Mouse (Mus musculus): ENCODE results near the gene Sat1.

The Sat1 gene

DNA sequence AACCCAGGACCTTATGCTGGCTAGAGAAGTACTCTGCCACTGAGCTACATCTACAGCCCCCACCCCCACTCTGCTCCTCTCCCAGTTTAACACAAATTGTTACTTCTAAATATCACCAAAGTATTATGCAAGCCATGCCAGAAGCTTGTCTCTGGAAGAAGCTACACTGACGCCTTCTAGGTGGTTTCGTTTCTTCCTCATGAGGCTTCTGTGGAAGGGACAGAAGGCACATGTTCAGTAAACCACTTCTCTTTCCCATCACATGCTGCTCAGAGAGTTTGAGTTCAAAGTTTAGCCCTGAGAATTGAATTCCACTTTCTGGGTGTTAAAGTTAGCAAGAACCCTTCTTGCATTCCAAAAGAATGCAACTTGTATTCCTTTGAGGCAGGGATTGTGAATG, 39.0 kb downstream of the Sat1 start:
- TF ChIP-seq GATA4 (IDR thresholded peaks at IDR 0.05; ENCODE audit: insufficient replicate concordance, low read length) = no peak

DNA sequence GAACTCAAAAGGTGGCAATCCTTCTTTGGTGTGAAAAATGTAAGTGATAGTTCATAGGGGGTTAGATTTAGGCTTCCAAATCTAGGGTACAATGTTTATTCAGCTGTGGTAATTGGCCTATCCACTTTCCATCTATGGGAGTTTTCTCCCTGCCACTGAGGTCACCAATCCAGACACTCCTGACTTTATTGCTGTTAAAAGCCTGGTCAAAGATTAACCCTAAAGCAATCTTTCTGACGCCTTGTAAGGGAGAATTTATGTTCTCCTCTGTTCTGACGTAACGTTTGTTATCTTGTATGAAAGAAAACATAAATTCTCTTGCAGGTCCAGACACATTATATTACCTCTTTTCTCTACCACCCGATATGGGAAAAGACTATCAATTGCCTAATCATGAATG, 40.7 kb downstream of the Sat1 start:
- TF ChIP-seq GATA4 (IDR thresholded peaks at IDR 0.05; ENCODE audit: insufficient replicate concordance, low read length) = no peak

DNA sequence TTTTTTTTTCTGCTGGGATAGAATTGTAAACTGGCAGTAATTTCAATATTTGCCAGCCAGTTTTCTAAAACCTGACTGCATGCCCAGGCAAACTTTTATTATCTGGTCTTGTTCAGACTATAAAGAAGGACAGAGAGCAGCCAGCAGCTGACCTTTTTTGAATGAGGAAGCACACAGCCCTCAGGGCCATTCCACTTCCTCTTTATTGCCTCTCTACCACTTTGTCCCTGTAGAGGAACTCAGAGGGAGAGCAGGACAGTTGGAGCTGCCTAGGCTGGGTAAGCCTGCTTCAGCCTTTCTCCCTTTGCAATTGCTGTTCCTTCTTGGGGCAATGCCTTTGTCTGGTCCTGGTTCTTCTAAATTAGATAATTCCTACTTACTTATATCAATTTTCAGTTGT, 43.9 kb downstream of the Sat1 start:
- TF ChIP-seq GATA4 (IDR thresholded peaks at IDR 0.05; ENCODE audit: insufficient replicate concordance, low read length) = no peak

DNA sequence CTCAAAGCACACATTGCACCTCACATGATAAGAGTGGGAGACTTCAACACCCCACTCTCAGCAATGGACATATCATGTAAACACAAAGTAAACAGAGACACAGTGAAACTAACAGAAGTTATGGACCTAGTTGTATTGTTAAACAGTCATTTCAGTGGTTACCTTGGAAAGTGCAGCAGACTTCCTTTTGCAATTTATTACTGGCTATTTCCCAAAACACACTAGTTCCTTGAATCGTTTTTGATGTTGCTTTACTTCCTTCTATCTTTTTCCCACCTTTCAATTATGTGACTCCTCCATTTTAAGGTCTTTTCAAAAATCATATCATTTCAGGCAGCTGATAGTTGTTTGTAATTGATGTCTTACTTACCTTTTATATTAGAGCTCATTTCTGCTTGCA, 44.5 kb downstream of the Sat1 start:
- no peak for TF ChIP-seq GATA4 (IDR thresholded peaks at IDR 0.05; ENCODE audit: insufficient replicate concordance, low read length)

DNA sequence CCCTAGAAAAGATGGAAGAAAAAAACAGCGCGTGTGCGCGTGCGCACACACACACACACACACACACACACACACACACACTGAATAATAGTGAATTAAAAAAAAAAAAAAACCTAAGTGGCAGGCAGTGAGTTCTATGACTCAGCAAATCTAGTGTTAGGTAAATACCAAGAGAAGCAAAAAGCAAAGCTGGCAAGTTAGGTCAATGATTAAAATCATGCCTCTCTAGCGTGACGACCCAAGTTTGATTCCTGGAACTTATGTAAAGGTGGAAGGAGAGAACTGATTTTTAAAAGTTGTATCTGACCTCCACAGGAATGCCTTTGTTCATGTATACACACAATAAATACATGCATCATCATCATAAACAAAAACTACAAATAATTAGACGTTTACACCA, 46.4 kb downstream of the Sat1 start:
- no peak for TF ChIP-seq GATA4 (IDR thresholded peaks at IDR 0.05; ENCODE audit: insufficient replicate concordance, low read length)

DNA sequence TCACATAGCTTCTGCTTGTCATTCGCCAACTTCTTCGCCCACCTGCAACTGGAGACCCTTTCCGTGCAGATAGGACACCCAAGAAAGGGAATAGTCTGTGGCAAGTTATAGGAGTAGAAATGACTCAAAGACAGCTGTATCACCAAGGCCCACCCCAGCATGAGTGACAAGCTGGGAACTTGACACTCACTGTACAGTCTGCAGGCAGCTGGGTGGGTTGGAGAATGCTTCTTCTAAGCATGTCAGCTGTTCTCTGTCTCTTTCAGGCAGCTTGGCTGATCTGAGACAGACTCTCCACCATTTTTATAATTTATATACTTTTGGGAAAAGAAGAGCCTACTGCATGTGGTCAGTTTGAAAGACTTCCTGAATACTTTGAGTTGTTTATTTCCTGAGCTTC, 48.6 kb downstream of the Sat1 start:
- TF ChIP-seq GATA4 (IDR thresholded peaks at IDR 0.05; ENCODE audit: insufficient replicate concordance, low read length) = no peak

DNA sequence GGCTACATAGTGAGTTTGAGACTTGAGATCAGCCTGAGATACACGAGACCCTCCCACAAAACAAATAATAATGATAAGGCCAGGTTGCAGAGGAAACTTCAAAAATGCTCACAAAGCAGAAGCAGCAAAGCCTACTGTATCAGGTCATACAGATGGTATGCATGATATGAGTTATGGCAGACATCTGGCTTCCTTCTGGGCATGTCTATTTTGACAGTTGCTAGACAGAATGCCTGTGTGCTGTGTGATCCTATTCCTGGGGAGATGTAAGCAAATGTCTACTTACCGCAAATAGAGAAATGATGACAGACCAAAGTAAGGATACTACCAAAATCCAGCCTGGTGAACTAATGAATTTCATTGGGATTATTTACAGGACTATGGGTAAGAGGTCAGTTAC, 49.9 kb downstream of the Sat1 start:
- no peak for TF ChIP-seq GATA4 (IDR thresholded peaks at IDR 0.05; ENCODE audit: insufficient replicate concordance, low read length)

DNA sequence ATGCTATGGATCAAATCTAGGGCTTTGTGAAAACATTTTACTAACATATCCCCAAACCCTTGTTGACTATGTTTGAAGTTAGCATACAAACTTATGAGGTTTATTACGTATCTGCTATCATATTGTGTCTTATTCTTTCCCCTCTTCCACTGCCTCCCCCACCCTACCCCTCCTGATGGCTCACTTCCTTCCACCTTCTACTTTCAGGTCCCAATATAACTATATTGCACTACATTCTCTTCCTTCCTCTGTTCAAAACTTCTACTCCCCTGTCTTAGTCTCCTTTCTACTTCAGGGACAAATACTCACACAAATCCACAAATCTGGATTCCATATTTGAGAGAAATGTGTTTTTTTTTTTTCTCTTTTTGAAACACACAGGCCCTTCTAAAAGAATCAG, 52.7 kb downstream of the Sat1 start:
- TF ChIP-seq GATA4 (IDR thresholded peaks at IDR 0.05; ENCODE audit: insufficient replicate concordance, low read length) = no peak

Data from liver, adult (tissue).